Mouse (Mus musculus) erythroblast, embryonic 14.5 days (primary cell): Measurements from ENCODE around the gene Slc24a3.

Experiments used
- GATA1 ChIP-seq: IDR thresholded peaks from 2 replicates; pipeline ENCODE4 v1.6.1; 2012; ENCODE audit warnings: low read length, inconsistent platforms, mixed read lengths
- TAL1 ChIP-seq: IDR thresholded peaks from 3 replicates; pipeline ENCODE4 v1.6.1; 2012; ENCODE audit warnings: low read length, inconsistent platforms, mixed read lengths

DNA sequence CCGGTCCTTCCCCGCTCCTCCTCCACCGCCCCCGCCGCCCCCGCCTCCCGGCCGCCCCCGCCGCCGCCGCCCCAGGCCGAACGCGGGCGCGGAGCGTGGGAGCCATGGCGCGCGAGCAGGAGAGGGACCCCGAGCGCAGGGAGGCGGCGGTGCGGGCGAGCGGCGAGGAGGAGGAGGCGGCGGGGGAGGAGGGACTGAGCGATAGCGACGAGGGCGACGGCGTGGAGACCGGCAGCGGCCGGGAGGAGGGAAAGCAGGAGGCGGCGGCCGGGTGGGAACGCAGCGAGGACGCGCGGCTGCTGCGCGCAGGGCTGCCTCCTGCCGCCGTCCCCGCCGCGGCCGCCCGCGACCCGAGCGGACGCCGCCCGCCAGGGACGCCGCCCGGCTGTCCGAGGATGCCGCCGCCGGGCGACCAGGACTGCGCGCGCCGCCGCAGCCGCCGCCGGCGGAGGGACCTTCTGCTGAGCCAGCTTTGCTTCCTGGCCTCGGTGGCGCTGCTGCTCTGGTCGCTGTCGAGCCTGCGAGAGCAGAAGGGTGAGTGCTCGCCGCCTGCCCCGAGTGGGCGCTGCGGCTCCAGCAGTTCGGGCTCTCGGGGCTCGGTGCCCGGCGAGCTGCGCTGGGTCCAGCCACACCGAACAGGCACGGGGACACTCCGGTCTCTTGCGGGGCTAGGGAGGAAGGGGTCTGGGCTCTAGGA lies at the start of gene Slc24a3:
- no peak for TF ChIP-seq GATA1
- TF ChIP-seq TAL1 = no peak
